Mouse (Mus musculus) stomach, postnatal 0 days (tissue): ENCODE measurements at regions not wholly inside any gene's neighbourhood (a gene's known extent, or its start where the extent isn't known, plus 50 kb on each side); places are given as distances from the start of the nearest gene placed in this dataset.

Source experiments
- ATAC-seq: fragments of 200-750 bp; cut with Nextera tagmentation; 2 replicates; pipeline ENCODE4 v1.8.0; 2017; ENCODE audit not compliant: low FRiP score, low TSS enrichment
- DNase-seq: peaks from one replicate; pipeline ENCODE4 v3.0.0-alpha.2; 2016; ENCODE audit warnings: low spot score
- H3K27ac ChIP-seq: fragments of 300-500 bp; sonication (generic); replicated peaks from 2 replicates; pipeline ENCODE4 v1.5.1; 2014; ENCODE audit warnings: mild to moderate bottlenecking, control low read depth
- H3K27me3 ChIP-seq: fragments of 300-500 bp; sonication (generic); 2 replicates; pipeline ENCODE4 v1.6.1; 2014; ENCODE audit warnings: low read length; ENCODE audit not compliant: control insufficient read depth, insufficient read depth
- H3K36me3 ChIP-seq: fragments of 300-500 bp; sonication (generic); 2 replicates; pipeline ENCODE4 v1.6.1; 2014; ENCODE audit warnings: low read length, mixed read lengths; ENCODE audit not compliant: control insufficient read depth, insufficient read depth
- H3K4me1 ChIP-seq: fragments of 300-500 bp; sonication (generic); replicated peaks from 2 replicates; pipeline ENCODE4 v1.6.1; 2014; ENCODE audit warnings: antibody characterized with exemption; ENCODE audit not compliant: control insufficient read depth, insufficient read depth
- H3K4me2 ChIP-seq: fragments of 300-500 bp; sonication (generic); replicated peaks from 2 replicates; pipeline ENCODE4 v1.6.1; 2014; ENCODE audit warnings: low read depth, mild to moderate bottlenecking, control low read depth, moderate library complexity
- H3K4me3 ChIP-seq: fragments of 300-500 bp; sonication (generic); 2 replicates; pipeline ENCODE4 v1.5.1; 2014; ENCODE audit warnings: low read depth, low read length, control low read depth
- H3K9ac ChIP-seq: fragments of 300-500 bp; sonication (generic); 2 replicates; pipeline ENCODE4 v1.6.1; 2014; ENCODE audit warnings: mild to moderate bottlenecking, low read length, control low read depth, mixed read lengths
- H3K9me3 ChIP-seq: fragments of 300-500 bp; sonication (generic); 2 replicates; pipeline ENCODE4 v1.6.1; 2016; ENCODE audit warnings: low read length; ENCODE audit not compliant: control insufficient read depth
- CTCF ChIP-seq: IDR thresholded peaks from 2 replicates; pipeline ENCODE4 v1.5.1; 2016; ENCODE audit warnings: antibody characterized with exemption, low read depth, mild to moderate bottlenecking, moderate library complexity
- EP300 ChIP-seq: optimal IDR thresholded peaks from 2 replicates; pipeline ENCODE3; 2016; ENCODE audit warnings: antibody characterized with exemption
- WGBS: fragments of 180-500 bp; shearing (Covaris S2); extraction: QIAGEN DNeasy Blood & Tissue Kit; methylation state at CpG from one replicate; pipeline ENCODE4 v1.1.7; 2014; 5-methylcytosine and 5-hydroxymethylcytosine counted together

DNA sequence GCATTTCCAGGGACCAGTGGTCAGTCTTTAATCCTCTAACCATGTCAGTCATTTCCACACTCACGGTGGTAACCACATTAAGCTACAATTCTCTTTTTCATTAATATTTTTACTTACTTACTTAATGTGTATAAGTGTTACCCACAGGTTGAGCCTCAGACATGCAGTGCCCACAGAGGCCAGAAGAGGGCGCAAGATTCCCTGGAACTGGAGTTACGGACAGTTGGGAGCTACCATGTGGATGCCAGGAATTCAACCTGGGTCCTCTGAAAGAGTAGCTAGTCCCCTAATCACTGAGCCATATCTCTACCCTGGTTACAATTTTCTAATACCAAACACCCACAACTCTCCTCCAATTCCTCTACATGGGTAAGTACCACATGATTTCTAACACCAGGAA is 420.5 kb downstream of the Lrig3 start:
- no peak for DNase-seq
- H3K27ac ChIP-seq: no peak overlapping the region
- no peaks in the 10 kb centered on the region for H3K27me3 ChIP-seq
- H3K9me3 ChIP-seq: no peaks in the 10 kb centered on the region
- H3K9ac ChIP-seq: no peak overlapping the region
- no peak for ATAC-seq
- 82% methylated on average over 3 of the region's 3 CpGs for WGBS
- H3K4me3 ChIP-seq: no peak overlapping the region
- no peaks in the 10 kb centered on the region for H3K36me3 ChIP-seq
- no peak overlapping the region for H3K4me2 ChIP-seq
- TF ChIP-seq EP300 (no peak), CTCF (peak; percentile 53)
- no peaks in the 10 kb centered on the region for H3K4me1 ChIP-seq

DNA sequence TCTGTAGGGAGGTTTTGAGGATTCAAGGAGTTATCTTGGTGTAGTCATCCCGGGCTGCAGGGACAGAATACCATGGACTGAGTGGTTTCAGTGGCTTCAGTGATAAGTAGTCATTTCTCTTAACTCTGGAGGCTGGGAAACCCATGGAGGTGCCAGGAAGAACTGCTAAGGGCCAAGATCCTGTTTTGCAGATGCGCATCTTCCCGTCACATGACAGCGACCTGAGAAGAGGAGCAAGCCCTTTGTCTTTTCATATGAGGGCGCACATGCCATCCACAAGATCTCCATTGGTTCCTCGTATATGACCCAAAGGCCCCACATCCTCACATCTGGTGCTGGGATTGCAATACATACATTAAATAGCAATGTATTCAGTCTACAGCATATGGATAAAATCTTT is 419.7 kb downstream of the Lrig3 start:
- Histone ChIP-seq H3K9ac (no peak overlapping the region), H3K9me3 (no peaks in the 10 kb centered on the region), H3K27ac (no peak overlapping the region), H3K4me1 (no peaks in the 10 kb centered on the region), H3K27me3 (no peaks in the 10 kb centered on the region), H3K36me3 (no peaks in the 10 kb centered on the region), H3K4me3 (no peak overlapping the region), H3K4me2 (no peak overlapping the region)
- DNase-seq (no peak), ATAC-seq (no peak)
- TF ChIP-seq CTCF (no peak), EP300 (no peak)
- 70% methylated on average over 6 of the region's 6 CpGs for WGBS

DNA sequence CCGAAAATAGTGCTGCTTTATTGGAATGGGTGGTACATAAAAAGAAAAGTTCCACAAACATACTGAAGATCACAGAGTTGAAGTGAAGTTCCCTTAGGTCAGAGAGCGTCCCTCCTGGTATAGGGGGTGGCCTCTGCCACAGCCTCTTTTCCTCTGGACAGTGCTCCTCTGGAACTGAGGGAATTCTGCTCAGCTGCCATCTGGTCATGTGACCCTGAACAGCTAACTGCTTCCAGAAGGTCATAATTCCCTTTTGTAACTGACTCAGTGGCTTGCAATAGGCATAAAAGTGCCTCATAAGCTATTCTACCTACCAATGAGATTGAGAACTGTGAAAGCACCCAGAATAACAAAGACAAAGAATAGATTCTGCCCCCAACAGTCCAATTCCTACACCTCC is 414.4 kb downstream of the Lrig3 start:
- no peaks in the 10 kb centered on the region for H3K9me3 ChIP-seq
- no peak overlapping the region for H3K4me3 ChIP-seq
- no peak overlapping the region for H3K27ac ChIP-seq
- no peak overlapping the region for H3K9ac ChIP-seq
- no peaks in the 10 kb centered on the region for H3K36me3 ChIP-seq
- DNase-seq: no peak
- no peak overlapping the region for H3K4me2 ChIP-seq
- no peak for TF ChIP-seq CTCF
- TF ChIP-seq EP300: no peak
- no peaks in the 10 kb centered on the region for H3K4me1 ChIP-seq
- 83% methylated on average over 2 of the region's 2 CpGs for WGBS
- ATAC-seq: no peak
- H3K27me3 ChIP-seq: no peaks in the 10 kb centered on the region

DNA sequence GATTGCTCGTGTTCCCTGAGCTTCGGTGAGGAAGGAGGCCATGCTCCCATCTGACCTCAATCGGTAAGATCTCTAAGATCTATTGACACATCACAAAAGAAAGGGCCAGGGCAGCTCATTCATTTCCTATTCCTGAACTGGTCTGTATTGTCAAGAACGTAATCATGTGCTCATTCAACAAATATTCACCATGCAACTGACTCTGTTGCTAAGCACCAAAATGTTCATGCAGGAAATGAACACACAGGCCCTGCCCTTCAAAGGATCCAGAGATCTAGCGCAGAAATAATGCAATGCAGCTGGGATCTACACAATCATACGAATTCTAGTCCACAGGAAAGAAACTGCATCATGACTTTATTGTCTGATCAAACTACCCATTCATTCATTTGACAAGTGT is 413.3 kb downstream of the Lrig3 start:
- no peak for TF ChIP-seq EP300
- no peak for TF ChIP-seq CTCF
- DNase-seq (no peak), ATAC-seq (peak; percentile 47; the same call in 1 of the 2 replicates)
- Histone ChIP-seq H3K4me3 (no peak overlapping the region), H3K9ac (no peak overlapping the region), H3K27ac (no peak overlapping the region), H3K36me3 (no peaks in the 10 kb centered on the region), H3K9me3 (no peaks in the 10 kb centered on the region), H3K4me2 (no peak overlapping the region), H3K4me1 (no peaks in the 10 kb centered on the region), H3K27me3 (no peaks in the 10 kb centered on the region)
- WGBS: 16% methylated on average over 6 of the region's 6 CpGs

DNA sequence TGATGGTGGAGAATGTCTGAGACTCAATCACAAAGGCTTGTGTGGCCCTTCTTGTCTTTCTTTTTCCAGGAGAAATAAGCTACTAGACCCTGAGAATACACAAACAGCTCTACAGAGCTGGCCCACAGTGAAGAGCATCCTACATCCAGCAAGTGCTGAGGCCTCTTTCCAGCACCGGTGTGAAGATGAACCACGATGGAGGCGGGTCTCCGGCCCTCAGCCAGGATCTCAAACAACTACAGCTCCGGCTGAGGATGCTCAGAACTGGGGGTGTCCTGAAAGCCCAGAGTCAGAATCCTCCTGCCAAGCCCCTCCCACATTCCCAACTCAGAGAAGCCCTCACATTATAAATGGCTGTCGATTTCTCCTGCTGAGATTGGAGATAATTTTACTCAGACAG is 407.9 kb downstream of the Lrig3 start:
- H3K36me3 ChIP-seq: no peaks in the 10 kb centered on the region
- WGBS: 57% methylated on average over 6 of the region's 6 CpGs
- ATAC-seq: no peak
- no peaks in the 10 kb centered on the region for H3K9me3 ChIP-seq
- H3K9ac ChIP-seq: no peak overlapping the region
- H3K4me1 ChIP-seq: no peaks in the 10 kb centered on the region
- DNase-seq: no peak
- H3K4me3 ChIP-seq: no peak overlapping the region
- H3K27me3 ChIP-seq: no peaks in the 10 kb centered on the region
- TF ChIP-seq CTCF (no peak), EP300 (no peak)
- no peak overlapping the region for H3K4me2 ChIP-seq
- no peak overlapping the region for H3K27ac ChIP-seq

DNA sequence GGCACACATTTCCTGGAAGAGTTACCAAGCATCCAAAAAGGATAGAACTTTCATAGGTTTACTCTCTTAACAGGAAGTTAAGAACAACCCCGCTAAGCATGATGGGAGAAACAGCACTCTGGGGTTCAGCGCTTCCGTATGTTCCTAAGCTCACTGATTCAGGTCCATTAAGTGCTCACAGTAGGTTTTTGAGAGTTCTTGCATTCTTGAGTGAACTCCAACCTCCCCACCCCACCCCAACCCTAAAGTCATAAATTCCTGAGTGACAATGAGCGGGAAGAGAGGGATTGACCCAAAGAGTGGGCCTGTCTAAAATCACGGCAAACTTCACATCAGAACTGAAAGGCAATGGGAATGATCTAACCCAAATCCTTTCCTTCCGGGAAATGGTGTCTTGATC is 405.9 kb downstream of the Lrig3 start:
- Histone ChIP-seq H3K36me3 (no peaks in the 10 kb centered on the region), H3K4me2 (no peak overlapping the region), H3K9me3 (no peaks in the 10 kb centered on the region), H3K27me3 (no peaks in the 10 kb centered on the region), H3K4me3 (no peak overlapping the region), H3K4me1 (no peaks in the 10 kb centered on the region), H3K27ac (no peak overlapping the region), H3K9ac (no peak overlapping the region)
- TF ChIP-seq CTCF: no peak
- no peak for TF ChIP-seq EP300
- no peak for DNase-seq
- no peak for ATAC-seq
- WGBS: 88% methylated on average over 6 of the region's 6 CpGs
